Mouse (Mus musculus) E14TG2a.4 (cell line): Measurements from ENCODE around the gene Limd2.

Source experiments
- H3K27me3 ChIP-seq: 2 replicates; pipeline ENCODE4 v1.6.1; 2014; ENCODE audit warnings: low read length, control low read depth; ENCODE audit not compliant: insufficient read depth
- H3K36me3 ChIP-seq: 2 replicates; pipeline ENCODE4 v1.6.1; 2014; ENCODE audit warnings: low read length, control low read depth; ENCODE audit not compliant: insufficient read depth
- H3K4me1 ChIP-seq: replicated peaks from 2 replicates; pipeline ENCODE4 v1.6.1; 2014; ENCODE audit warnings: low read depth, low read length, control low read depth
- H3K4me3 ChIP-seq: replicated peaks from 2 replicates; pipeline ENCODE4 v1.5.1; 2014; ENCODE audit warnings: mild to moderate bottlenecking, low read length
- H3K9me3 ChIP-seq: 2 replicates; pipeline ENCODE4 v1.6.1; 2014; ENCODE audit warnings: low read length, control low read depth
- CTCF ChIP-seq: conservative IDR thresholded peaks from 2 replicates; pipeline ENCODE4 v1.5.1; 2014; ENCODE audit warnings: low read length
- NANOG ChIP-seq: IDR thresholded peaks from 2 replicates; pipeline ENCODE4 v1.6.1; 2014; ENCODE audit warnings: borderline replicate concordance, low read length, mixed read lengths
- POU5F1 ChIP-seq: IDR thresholded peaks from 2 replicates; pipeline ENCODE4 v1.6.1; 2014; ENCODE audit warnings: low read length, borderline replicate concordance

The Limd2 gene

GRCm38 (mm10) chr11:106122736-106123135, 37.9 kb downstream of the Limd2 start:
- Histone ChIP-seq H3K27me3 (no peaks in the 10 kb centered on the region), H3K4me3 (no peak overlapping the region), H3K36me3 (peaks cover 58% of the 10 kb centered on the region), H3K4me1 (no peaks in the 10 kb centered on the region), H3K9me3 (no peaks in the 10 kb centered on the region)
- no peak for TF ChIP-seq CTCF

- Histone ChIP-seq H3K4me3 (no peak overlapping the region), H3K9me3 (no peaks in the 10 kb centered on the region), H3K36me3 (peaks cover 63% of the 10 kb centered on the region), H3K4me1 (no peaks in the 10 kb centered on the region), H3K27me3 (no peaks in the 10 kb centered on the region)
- TF ChIP-seq NANOG = no peak
- no peak for TF ChIP-seq POU5F1
- no peak for TF ChIP-seq CTCF
Observed at GRCm38 (mm10) chr11:106122221-106122620, 38.4 kb downstream of the Limd2 start.

- Histone ChIP-seq H3K36me3 (peaks cover 24% of the 10 kb centered on the region), H3K27me3 (no peaks in the 10 kb centered on the region), H3K4me1 (peaks cover 16% of the 10 kb centered on the region), H3K9me3 (no peaks in the 10 kb centered on the region), H3K4me3 (no peak overlapping the region)
- TF ChIP-seq CTCF (no peak), POU5F1 (no peak)
Observed at GRCm38 (mm10) chr11:106111688-106112087, 49.0 kb downstream of the Limd2 start.
